Mouse (Mus musculus) urinary bladder, adult 2 months (tissue): ENCODE results near the gene Olfr283. TPM values are rescaled to one million over a fixed set of nuclear protein-coding genes. Genes with fewer than 3 reads are reported as not detected.

ENCODE experiments used
- polyA plus RNA-seq: library from polyadenylated mRNA; depleted of rRNA; stranded (reverse); fragments of >200 nt; gene quantifications from 2 replicates; pipeline ENCODE4 v1.2.3, GENCODE M21; 2012; rRNA removed

The Olfr283 gene
- polyA plus RNA-seq, 1 experiment = not detected

Other genes starting within 250 kb of the Olfr283 start
- 56.1 and 59.9 TPM in 2 replicates for gene Asb8, start 215.3 kb downstream of the Olfr283 start, polyA plus RNA-seq
- 3.6 and 4.2 TPM in 2 replicates for gene Ccdc184, start 213.8 kb downstream of the Olfr283 start, polyA plus RNA-seq
- gene Olfr288, start 185.4 kb downstream of the Olfr283 start, polyA plus RNA-seq = not detected in 2 replicates
- gene Gm44579, start 160.0 kb downstream of the Olfr283 start, polyA plus RNA-seq = not detected in 2 replicates
- 0.04 TPM in 1 of 2 replicates, not detected in the other for gene Olfr287, start 159.9 kb downstream of the Olfr283 start, polyA plus RNA-seq
- not detected in 2 replicates for gene Olfr286, start 146.5 kb downstream of the Olfr283 start, polyA plus RNA-seq
- not detected in 2 replicates for gene H1fnt, start 123.7 kb downstream of the Olfr283 start, polyA plus RNA-seq
- gene Zfp641, start 84.8 kb downstream of the Olfr283 start, polyA plus RNA-seq = 22.6 and 23.1 TPM in 2 replicates
- gene Olfr285, start 63.6 kb downstream of the Olfr283 start, polyA plus RNA-seq = not detected in 2 replicates
- gene Olfr284, start 40.0 kb downstream of the Olfr283 start, polyA plus RNA-seq = not detected in 2 replicates
- gene Olfr282, start 50.3 kb upstream of the Olfr283 start, polyA plus RNA-seq = not detected in 2 replicates
- gene Olfr281, start 71.6 kb upstream of the Olfr283 start, polyA plus RNA-seq = not detected in 2 replicates
- gene OR5BS1P, start 89.0 kb upstream of the Olfr283 start, polyA plus RNA-seq = 0.01 TPM in 1 of 2 replicates, not detected in the other
- not detected in 2 replicates for gene Lalba, start 101.8 kb upstream of the Olfr283 start, polyA plus RNA-seq
- gene Olfr279, start 111.5 kb upstream of the Olfr283 start, polyA plus RNA-seq = not detected in 2 replicates
- 38.2 and 42.7 TPM in 2 replicates for gene Kansl2, start 153.3 kb upstream of the Olfr283 start, polyA plus RNA-seq
- 14.3 and 16.4 TPM in 2 replicates for gene Ccnt1, start 190.0 kb upstream of the Olfr283 start, polyA plus RNA-seq
- not detected in 2 replicates for gene 4930415O20Rik, start 190.1 kb upstream of the Olfr283 start, polyA plus RNA-seq
- 43.2 and 53.3 TPM in 2 replicates for gene Adcy6, start 229.1 kb upstream of the Olfr283 start, polyA plus RNA-seq
- 75.2 and 79.8 TPM in 2 replicates for gene Cacnb3, start 249.9 kb upstream of the Olfr283 start, polyA plus RNA-seq